Mouse (Mus musculus) left cerebral cortex, postnatal 4 days (tissue): ENCODE data around the gene Cdh16. TPM values are rescaled to one million over a fixed set of nuclear protein-coding genes. Genes with fewer than 3 reads are reported as not detected.
"Not testable (repeated sequence)": the region's sequence is repeated elsewhere in the genome, so short reads cannot be mapped to it uniquely, and the experiment has no call there.

Source experiments
- DNase-seq: peaks from one replicate; pipeline ENCODE4 v3.0.0-alpha.2; 2022
- intact Hi-C: fragments of 180-260 bp; cut with DNase I; formaldehyde crosslinking; loops from one replicate; pipeline ENCODE4 v1.15.1; 2025
- total RNA-seq, 2 experiments: library from RNA; stranded (reverse); gene quantifications; 2 replicates each; pipeline ENCODE4 v1.2.3; 2021

Gene Cdh16
- total RNA-seq, 2 experiments from 2014 or later = not detected

DNA sequence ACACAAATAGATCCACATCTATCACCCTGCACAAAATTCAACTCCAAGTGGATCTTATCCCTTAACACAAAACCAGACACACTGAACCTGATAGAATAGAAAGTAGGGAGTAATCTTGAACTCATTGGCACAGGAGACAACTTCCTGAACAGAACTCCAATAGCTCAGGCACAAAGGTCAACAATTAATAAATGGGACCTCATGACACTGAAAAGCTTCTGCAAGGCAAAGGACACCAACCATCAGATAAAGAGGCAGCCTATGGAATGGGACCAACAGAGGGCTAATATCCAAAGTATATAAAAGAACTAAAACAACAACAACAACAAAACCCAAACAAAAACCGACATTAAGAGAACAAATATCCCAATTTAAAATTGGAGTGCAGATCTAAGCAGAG is 39.7 kb downstream of the Cdh16 start:
- intact Hi-C loops = no loop called here
- DNase-seq = no peak

- DNase-seq, intact Hi-C loops: not testable (repeated sequence)
Measured at GRCm38 (mm10) chr8:104577606-104578005, 46.6 kb downstream of the Cdh16 start.

DNA sequence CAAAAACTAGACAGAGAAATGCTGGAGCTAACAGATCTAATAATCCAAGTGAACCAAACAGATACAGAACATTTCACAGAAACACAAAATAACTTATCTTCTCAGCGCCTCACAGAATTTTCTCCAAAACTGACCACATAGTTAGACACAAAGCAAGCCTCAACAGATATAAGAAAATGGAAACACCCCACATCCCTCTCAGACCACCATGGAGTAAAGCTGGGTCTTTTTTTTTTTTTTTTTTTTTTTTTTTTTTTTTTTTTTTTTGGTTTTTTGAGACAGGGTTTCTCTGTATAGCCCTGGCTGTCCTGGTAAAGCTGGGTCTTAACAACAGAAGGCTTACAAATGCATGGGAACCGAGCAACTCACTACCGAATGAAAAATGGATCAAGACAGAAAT is 47.4 kb downstream of the Cdh16 start:
- no peak for DNase-seq
- intact Hi-C loops = no loop called here

DNA sequence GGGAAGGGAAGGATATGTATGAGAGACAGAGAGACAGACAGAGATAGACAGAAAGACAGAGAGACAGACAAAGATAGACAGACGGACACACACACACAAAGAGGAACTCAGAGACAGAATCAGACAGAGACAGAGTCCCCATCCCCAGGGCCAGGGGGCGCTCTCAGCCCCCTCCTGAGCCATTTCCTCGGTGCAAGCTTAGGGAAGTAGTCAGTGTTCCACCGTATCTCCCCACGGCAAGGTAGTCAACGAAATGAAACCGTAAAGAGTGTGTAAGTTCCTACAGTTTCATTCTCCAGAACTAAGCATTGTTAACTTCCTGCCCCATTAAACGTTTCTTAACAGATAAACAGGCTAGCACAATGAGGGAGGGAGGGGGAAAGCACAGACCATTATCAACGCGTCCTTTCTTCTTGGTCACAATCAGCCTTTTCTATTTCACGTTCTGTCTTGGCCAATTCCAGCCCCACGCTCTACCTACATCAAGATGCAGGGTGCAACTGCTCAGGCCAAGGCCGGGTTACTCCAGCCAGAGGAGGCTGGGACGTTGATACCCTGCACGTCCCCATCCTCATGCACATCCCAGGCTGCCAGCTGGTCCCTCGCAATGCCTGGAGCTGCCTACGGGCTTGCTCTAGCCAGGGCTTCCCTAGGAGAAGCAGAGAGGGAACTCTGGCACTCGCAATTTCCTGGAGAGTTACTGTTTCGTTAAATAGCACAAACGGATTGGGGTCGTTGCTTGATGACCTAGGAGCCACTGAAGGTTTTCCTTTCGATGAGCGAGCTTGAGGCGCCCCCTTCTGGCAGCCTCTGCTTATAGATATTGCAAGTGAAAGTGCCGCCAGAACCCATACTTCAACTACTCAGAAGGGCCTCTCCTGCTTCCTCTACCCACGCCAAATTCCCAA is 53.5 kb downstream of the Cdh16 start:
- intact Hi-C loops = no loop called here
- peak; percentile 87 for DNase-seq

DNA sequence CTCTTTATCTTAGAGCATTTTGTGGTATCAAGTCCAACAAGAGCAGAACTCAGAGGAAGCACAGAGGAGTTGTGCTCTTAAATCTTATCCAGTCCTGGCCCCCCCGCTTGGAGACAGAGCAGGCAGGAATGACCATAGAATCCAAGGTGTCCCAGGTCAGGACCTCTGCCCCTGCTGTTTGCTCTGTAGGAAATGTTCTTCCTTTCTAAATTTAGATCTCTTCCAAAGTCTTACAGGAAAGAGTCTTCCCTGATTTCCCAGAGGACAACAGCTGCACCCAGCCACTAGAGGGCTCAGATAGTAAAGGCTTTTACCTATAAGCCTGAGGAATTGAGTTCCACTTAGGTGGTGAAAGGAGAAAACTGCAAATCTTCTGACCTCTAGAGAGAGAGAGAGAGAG is 54.6 kb downstream of the Cdh16 start:
- no peak for DNase-seq

GRCm38 (mm10) chr8:104565457-104565798 is 58.8 kb downstream of the Cdh16 start:
- DNase-seq = no peak
- intact Hi-C loops = no loop called here

More for the DNA sequence above, 54.6 kb downstream of the Cdh16 start:
- intact Hi-C loops = no loop called here

DNA sequence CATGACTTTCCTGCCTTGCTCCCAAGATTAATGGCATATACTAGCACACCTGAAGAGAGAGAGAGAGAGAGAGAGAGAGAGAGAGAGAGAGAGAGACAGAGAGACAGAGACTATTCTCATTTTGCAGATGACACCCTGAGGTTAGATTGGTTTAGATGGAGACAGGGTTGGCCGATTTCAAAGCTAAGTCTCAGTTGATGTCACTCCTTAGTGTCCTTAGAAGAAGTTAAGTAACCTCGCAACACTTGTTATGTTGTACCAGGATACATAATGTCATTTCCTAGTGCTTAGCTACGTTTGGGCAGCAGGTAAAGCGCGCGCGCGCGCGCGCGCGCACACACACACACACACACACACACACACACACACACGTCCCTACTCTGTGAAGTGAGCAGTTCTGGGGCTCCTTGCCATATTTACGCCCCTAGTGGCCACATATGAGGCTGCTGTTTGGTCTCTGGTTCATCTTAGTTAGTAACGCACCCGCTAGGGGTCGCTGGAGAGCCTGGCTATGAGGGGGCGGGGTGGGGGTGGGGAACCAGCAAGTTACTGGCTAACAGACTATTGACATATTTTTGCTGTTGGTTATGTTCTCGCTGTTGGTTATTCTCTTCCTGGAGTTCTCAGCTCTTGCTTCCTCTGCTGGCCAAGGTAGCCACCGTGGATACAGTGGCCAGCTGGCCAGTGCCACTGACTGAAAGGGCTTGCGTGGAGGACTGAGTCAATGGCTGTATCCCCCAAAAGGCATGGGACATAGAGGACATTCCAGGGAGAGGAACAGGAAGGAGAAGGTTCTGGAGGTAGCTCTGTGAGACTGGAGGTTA is 59.4 kb downstream of the Cdh16 start:
- DNase-seq = peak; percentile 92
- intact Hi-C loops = no loop called here

DNA sequence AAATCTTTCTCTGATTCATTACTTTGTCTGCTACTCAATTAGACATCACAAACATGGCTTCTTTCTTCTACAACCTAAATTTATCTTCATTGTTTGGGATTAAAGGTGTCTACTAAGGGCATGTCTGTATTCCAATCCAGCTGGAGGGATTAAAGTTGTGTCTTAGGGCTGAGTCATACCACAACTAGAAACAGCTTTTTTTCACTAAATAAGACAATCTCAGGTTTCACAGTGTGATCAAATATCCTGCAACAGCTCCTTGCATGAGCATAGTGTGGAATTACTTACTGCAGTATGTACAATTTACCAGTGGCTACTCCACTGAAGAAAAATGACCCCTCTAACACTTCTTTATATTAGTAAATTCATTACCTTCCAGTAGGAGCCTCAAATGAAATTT is 63.5 kb downstream of the Cdh16 start:
- no peak for DNase-seq
- intact Hi-C loops = no loop called here

GRCm38 (mm10) chr8:104557226-104557625 is 67.0 kb downstream of the Cdh16 start:
- DNase-seq = no peak
- intact Hi-C loops = no loop called here

DNA sequence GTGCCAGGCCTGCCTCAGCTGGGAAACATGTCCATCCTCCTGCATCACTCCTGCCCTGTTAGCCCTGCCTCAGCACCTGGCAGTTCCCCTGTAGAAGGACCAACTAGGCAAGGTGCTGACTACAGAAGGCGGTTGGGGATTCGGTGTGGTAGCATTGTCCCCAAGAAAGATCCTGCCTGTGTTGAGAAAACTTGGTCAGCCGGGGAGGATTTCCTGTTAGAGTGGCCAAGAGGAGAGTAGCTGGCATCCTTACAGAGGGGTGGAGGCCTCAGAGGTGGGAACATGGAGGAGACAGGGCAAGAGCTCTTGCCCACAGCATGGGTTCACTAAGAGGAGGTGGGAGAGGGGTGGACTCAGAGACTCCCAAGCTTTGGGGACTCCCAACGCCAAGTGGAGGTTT is 69.0 kb downstream of the Cdh16 start:
- no peak for DNase-seq
- intact Hi-C loops = no loop called here

Other genes with a start within 250 kb of the Cdh16 start
- 10 to 100 TPM; 47.2 to 48.3 TPM for gene Cmtm4, start 228.6 kb downstream of the Cdh16 start, total RNA-seq
- gene Dync1li2, start 181.3 kb downstream of the Cdh16 start, total RNA-seq = 100 to 1,000 TPM; 168 to 169 TPM
- under 1 TPM; 0.74 to 0.94 TPM for gene Terb1, start 114.5 kb downstream of the Cdh16 start, total RNA-seq
- gene Nae1, start 89.8 kb downstream of the Cdh16 start, total RNA-seq = 10 to 100 TPM; 57.5 to 62.9 TPM
- 1 to 10 TPM; 3.8 to 4.6 TPM for gene Car7, start 89.7 kb downstream of the Cdh16 start, total RNA-seq
- 10 to 100 TPM; 13.0 to 13.6 TPM for gene Pdp2, start 32.9 kb downstream of the Cdh16 start, total RNA-seq
- 1 to 10 TPM; 3.2 to 3.3 TPM for gene Rrad, start 6.9 kb upstream of the Cdh16 start, total RNA-seq
- 10 to 100 TPM; 34.7 to 39.2 TPM for gene Ciao2b, start 17.6 kb upstream of the Cdh16 start, total RNA-seq
- not detected for gene Ces2a, start 109.6 kb upstream of the Cdh16 start, total RNA-seq
- gene Ces2b, start 207.2 kb upstream of the Cdh16 start, total RNA-seq = under 1 TPM; 0.18 to 0.26 TPM
- not detected for gene Ces2c, start 222.7 kb upstream of the Cdh16 start, total RNA-seq